Mouse (Mus musculus): ENCODE measurements around the gene Mmp8.

GRCm38 (mm10) chr9:7558221-7559017, at the start of gene Mmp8:
- TF ChIP-seq CTCF (IDR thresholded peaks at IDR 0.05; ENCODE audit: borderline replicate concordance, insufficient read depth, low read length) (no peak), POLR2A (IDR thresholded peaks at IDR 0.05; ENCODE audit: low read depth, low read length) (no peak)

All from embryonic fibroblast, embryonic 13.5 days (primary cell).